Mouse (Mus musculus): Measurements from ENCODE around the gene Krt1. TPM values are rescaled to one million over a fixed set of nuclear protein-coding genes. Genes with fewer than 3 reads are reported as not detected.

Krt1 gene
- 0.28 and 0.41 TPM in 2 replicates for polyA plus RNA-seq (2015; fragmentation: Nextera tagmentation; extraction: Ambion mirVana)

DNA sequence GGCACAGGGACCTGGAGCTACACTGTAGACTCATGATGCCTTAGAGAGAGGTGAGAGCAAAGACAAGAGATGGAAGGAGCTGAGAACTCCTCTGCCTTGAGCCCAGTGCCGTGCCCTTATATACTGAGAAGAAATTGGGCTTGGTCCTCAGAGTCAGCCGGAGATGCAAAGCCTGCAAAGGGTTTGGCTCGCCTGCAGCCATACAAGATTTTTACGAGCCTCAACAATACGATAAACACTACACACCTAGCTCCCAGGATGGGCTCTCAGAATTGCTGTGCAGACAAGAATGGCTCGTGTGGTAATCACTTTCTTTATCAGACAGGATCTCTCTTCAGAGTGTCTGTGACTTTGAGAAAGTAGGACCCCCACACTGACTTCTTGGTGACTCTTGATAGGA, at the start of gene Krt1:
Gene Krt1, minus strand, starts transcription at position 101 of the 400 bp plus-strand sequence.
- no peak for ATAC-seq (ENCODE audit: extremely low read depth, insufficient number of reproducible peaks, low FRiP score, low TSS enrichment)
- Histone ChIP-seq H3K9me3 (no peaks in the 10 kb centered on the region), H3K36me3 (no peaks in the 10 kb centered on the region), H3K4me1 (peaks cover 5% of the 10 kb centered on the region; the same call in 1 of the 2 replicates), H3K4me3 (no peak within 1 kb of the TSS), H3K27me3 (replicated peaks) (peaks cover 94% of the 10 kb centered on the region), H3K9ac (no peak within 1 kb of the TSS), H3K27ac (replicated peaks) (no peak within 1 kb of the TSS), H3K4me2 (no peak within 1 kb of the TSS)
- WGBS = 67% methylated on average over 6 of the region's 6 CpGs

DNA sequence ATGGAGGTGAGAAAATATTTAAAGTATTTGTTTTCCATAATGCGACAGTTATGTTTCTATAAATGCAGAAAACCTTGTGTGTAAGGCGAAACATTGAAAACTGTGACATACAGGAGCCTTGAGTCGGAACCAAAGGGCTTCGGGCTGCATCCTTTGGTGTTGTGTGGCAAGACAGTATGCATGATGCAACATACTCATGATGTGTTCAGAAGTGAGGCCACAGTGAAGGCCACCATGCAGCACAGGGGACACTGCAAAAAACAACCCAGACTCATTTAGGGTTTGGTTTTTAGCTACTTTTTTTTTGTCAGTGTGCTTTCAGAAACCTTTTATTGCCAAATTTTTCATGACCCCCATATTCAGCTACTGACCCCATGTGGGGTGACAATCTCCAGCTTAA, 44.6 kb upstream of the Krt1 start:
- Histone ChIP-seq H3K9me3 (no peaks in the 10 kb centered on the region), H3K27ac (replicated peaks) (no peak overlapping the region), H3K4me1 (peaks cover 3% of the 10 kb centered on the region), H3K36me3 (no peaks in the 10 kb centered on the region), H3K4me3 (no peak overlapping the region), H3K27me3 (replicated peaks) (peaks cover 25% of the 10 kb centered on the region), H3K4me2 (no peak overlapping the region), H3K9ac (no peak overlapping the region)
- ATAC-seq (ENCODE audit: extremely low read depth, insufficient number of reproducible peaks, low FRiP score, low TSS enrichment) = no peak
- WGBS = 86% methylated on average over 4 of the region's 4 CpGs

DNA sequence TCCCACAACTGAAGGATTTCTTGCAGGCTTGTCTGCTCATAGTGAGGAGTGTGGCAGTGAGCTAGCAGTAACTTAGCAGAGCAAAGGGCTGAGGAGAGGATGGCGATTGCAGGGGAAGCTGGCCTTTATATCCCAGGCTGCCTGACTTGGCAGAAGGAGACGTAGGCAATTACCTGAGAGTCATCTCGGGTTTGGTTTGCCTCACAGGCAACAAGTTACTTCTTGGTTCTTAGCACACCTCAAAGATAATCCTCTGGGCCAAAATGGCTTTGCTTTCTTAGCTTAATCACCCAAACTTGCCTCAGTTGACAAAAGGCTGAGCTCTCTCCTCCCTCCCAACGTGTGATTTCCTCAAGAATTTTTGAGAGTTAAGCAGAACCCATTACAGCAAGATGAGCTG, 42.2 kb upstream of the Krt1 start, which contains the start of gene Krt76:
Gene Krt76, minus strand, starts transcription at position 101 of the 400 bp plus-strand sequence.
- peaks cover 9% of the 10 kb centered on the region for H3K4me1 ChIP-seq
- no peaks in the 10 kb centered on the region for H3K9me3 ChIP-seq
- H3K9ac ChIP-seq = no peak within 1 kb of the TSS
- no peak within 1 kb of the TSS for H3K4me3 ChIP-seq
- H3K36me3 ChIP-seq = no peaks in the 10 kb centered on the region
- ATAC-seq (ENCODE audit: extremely low read depth, insufficient number of reproducible peaks, low FRiP score, low TSS enrichment) = no peak
- no peak within 1 kb of the TSS for H3K27ac ChIP-seq (replicated peaks)
- 46% methylated on average over 4 of the region's 4 CpGs for WGBS
- peaks cover 37% of the 10 kb centered on the region for H3K27me3 ChIP-seq (replicated peaks)
- no peak within 1 kb of the TSS for H3K4me2 ChIP-seq

DNA sequence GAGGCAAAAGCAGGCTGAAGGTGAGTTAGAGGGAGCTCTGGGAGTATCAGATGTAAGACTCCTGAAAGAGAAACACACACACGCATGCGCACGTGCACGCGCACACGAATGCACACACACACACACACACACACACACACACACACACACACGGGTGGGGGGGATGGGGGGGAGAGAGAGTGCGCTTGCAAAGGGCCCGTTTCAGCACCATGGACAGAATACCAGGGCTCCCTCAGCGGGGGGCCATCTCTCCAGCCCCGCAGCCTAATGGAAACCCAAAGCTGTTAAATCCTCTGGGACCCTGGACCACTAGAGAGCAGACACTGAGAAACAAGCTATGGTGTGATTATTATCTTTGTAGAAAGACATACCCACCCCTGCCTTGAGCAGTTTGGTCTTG, 29.2 kb upstream of the Krt1 start:
- Histone ChIP-seq H3K4me1 (0 out of 2 replicates have a peak, but pooled peaks cover 5% of the 10 kb centered on the region), H3K4me2 (no peak overlapping the region), H3K4me3 (no peak overlapping the region), H3K9ac (no peak overlapping the region), H3K27ac (replicated peaks) (no peak overlapping the region), H3K9me3 (no peaks in the 10 kb centered on the region), H3K27me3 (replicated peaks) (peaks cover 75% of the 10 kb centered on the region), H3K36me3 (no peaks in the 10 kb centered on the region)
- no peak for ATAC-seq (ENCODE audit: extremely low read depth, insufficient number of reproducible peaks, low FRiP score, low TSS enrichment)
- WGBS = 11% methylated on average over 6 of the region's 11 CpGs

DNA sequence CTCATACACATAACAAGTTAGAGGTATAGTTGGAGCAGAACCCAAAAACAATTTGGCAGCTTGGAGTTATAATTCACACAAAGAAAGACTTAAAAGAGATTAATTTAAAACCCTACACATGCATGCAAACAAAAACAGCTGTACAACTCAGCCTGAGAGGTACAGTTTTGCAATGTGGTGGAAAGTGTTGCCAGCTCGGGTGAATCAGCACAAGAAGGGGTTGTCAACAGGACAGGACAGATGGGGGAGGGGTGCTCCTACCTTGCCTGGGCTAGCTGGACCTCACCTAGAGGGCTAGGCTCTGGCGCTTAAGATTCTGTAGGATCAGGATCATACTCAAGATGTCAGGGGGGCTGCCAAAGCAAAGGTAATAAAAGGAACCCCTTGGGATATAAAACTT, 27.4 kb upstream of the Krt1 start:
- Histone ChIP-seq H3K4me2 (no peak overlapping the region), H3K36me3 (no peaks in the 10 kb centered on the region), H3K9me3 (no peaks in the 10 kb centered on the region), H3K27me3 (replicated peaks) (peaks cover 63% of the 10 kb centered on the region), H3K4me3 (no peak overlapping the region), H3K27ac (replicated peaks) (no peak overlapping the region), H3K4me1 (0 out of 2 replicates have a peak, but pooled peaks cover 5% of the 10 kb centered on the region), H3K9ac (no peak overlapping the region)
- WGBS = 51% methylated on average over 2 of the region's 2 CpGs
- no peak for ATAC-seq (ENCODE audit: extremely low read depth, insufficient number of reproducible peaks, low FRiP score, low TSS enrichment)

DNA sequence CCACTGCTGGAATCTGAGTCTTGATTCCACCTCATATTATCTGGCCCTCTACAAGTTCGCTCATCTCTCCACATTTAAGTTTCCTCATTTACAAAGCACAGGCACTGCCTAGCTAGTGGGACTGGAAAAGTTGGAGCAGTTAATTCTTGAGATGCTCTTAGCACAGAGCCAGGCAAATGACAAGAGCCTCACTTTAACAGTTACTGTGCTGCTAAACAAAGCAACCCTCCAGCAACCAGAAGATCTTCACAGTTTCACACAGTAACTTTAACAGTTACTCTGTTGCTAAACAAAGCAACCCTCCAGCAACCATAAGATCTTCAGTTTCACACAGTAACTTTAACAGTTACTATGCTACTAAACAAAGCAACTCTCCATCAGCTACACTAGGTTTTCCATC, 23.8 kb upstream of the Krt1 start:
- Histone ChIP-seq H3K9me3 (no peaks in the 10 kb centered on the region), H3K4me1 (0 out of 2 replicates have a peak, but pooled peaks cover 5% of the 10 kb centered on the region), H3K36me3 (no peaks in the 10 kb centered on the region), H3K9ac (no peak overlapping the region), H3K4me2 (no peak overlapping the region), H3K27ac (replicated peaks) (no peak overlapping the region), H3K4me3 (no peak overlapping the region), H3K27me3 (replicated peaks) (peaks cover 57% of the 10 kb centered on the region)
- 62% methylated on average over 1 of the region's 1 CpGs for WGBS
- ATAC-seq (ENCODE audit: extremely low read depth, insufficient number of reproducible peaks, low FRiP score, low TSS enrichment) = no peak

DNA sequence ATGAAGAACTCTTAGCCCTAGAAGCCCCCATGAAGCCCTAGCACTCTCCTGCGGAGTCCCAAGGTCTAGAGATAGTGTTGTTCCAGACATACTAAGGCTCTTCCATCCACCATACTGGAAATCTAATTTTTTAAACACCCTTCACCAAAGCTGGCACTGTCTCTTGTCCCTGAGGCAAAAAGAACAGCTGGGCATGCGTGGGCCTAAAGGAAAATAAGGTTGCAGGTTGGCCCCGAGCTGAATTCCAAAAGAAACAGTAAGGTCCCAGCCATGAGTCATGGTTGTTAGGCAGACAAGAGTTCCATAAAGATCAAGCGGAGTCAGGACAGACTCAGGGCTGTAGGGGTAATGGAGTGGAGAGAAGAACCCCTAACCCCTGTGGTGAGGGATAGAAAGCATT, 22.6 kb upstream of the Krt1 start:
- 74% methylated on average over 4 of the region's 4 CpGs for WGBS
- no peaks in the 10 kb centered on the region for H3K36me3 ChIP-seq
- no peak for ATAC-seq (ENCODE audit: extremely low read depth, insufficient number of reproducible peaks, low FRiP score, low TSS enrichment)

DNA sequence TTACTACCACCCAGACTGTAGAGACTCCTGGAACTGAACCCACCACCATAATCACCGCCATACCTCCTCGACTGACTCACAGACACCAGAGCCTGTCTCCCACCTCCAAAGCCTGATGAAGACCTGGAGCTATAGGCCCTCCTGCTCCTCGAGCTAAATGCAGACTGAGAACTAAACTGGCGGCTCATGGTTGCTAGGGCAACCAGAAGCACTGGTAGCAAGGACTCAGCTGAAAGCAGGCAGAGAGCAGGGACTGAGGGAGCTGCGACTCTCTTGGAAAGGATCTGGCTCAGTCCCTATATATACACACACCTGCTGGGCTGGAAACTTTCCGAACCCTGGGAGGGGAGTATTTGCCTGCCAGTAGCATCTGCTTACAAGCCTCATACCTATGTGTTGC, 18.8 kb upstream of the Krt1 start, which contains the start of gene Krt77:
Gene Krt77, minus strand, starts transcription at position 275 of the 400 bp plus-strand sequence.
- H3K4me3 ChIP-seq = no peak within 1 kb of the TSS
- H3K9me3 ChIP-seq = no peaks in the 10 kb centered on the region
- no peak within 1 kb of the TSS for H3K27ac ChIP-seq (replicated peaks)
- 29% methylated on average over 6 of the region's 6 CpGs for WGBS
- no peak within 1 kb of the TSS for H3K9ac ChIP-seq
- H3K4me1 ChIP-seq = no peaks in the 10 kb centered on the region
- no peaks in the 10 kb centered on the region for H3K36me3 ChIP-seq
- H3K27me3 ChIP-seq (replicated peaks) = peaks cover 71% of the 10 kb centered on the region
- no peak for ATAC-seq (ENCODE audit: extremely low read depth, insufficient number of reproducible peaks, low FRiP score, low TSS enrichment)
- no peak within 1 kb of the TSS for H3K4me2 ChIP-seq

More for the DNA sequence above, 22.6 kb upstream of the Krt1 start:
- H3K9me3 ChIP-seq = no peaks in the 10 kb centered on the region
- no peak overlapping the region for H3K4me2 ChIP-seq
- H3K4me3 ChIP-seq = no peak overlapping the region
- 0 out of 2 replicates have a peak, but pooled peaks cover 5% of the 10 kb centered on the region for H3K4me1 ChIP-seq
- H3K27ac ChIP-seq (replicated peaks) = no peak overlapping the region
- no peak overlapping the region for H3K9ac ChIP-seq
- peaks cover 62% of the 10 kb centered on the region for H3K27me3 ChIP-seq (replicated peaks)

DNA sequence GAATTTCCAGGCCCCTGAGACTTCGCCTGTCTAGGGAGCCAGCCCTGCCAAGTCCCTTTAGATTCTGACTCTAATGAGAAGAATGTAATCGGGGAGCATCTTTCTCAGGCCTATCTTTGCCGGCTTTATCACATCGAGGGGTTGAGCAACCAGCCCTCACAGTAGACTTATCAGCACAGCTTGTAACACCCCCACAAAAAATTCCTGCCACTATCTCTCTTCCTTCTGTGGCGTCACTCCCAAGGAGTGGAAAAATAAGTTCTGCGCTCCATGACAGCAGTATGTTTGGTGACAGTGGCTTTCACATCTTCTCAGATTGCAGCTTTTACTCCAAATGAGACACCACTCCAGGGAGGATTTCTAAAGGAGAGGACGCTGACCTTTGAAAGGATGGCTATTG, 16.2 kb upstream of the Krt1 start:
- Histone ChIP-seq H3K36me3 (no peaks in the 10 kb centered on the region), H3K27ac (replicated peaks) (no peak overlapping the region), H3K9ac (no peak overlapping the region), H3K9me3 (no peaks in the 10 kb centered on the region), H3K4me3 (no peak overlapping the region), H3K4me2 (no peak overlapping the region), H3K27me3 (replicated peaks) (peaks cover 77% of the 10 kb centered on the region), H3K4me1 (no peaks in the 10 kb centered on the region)
- ATAC-seq (ENCODE audit: extremely low read depth, insufficient number of reproducible peaks, low FRiP score, low TSS enrichment) = no peak
- WGBS = 41% methylated on average over 7 of the region's 7 CpGs

DNA sequence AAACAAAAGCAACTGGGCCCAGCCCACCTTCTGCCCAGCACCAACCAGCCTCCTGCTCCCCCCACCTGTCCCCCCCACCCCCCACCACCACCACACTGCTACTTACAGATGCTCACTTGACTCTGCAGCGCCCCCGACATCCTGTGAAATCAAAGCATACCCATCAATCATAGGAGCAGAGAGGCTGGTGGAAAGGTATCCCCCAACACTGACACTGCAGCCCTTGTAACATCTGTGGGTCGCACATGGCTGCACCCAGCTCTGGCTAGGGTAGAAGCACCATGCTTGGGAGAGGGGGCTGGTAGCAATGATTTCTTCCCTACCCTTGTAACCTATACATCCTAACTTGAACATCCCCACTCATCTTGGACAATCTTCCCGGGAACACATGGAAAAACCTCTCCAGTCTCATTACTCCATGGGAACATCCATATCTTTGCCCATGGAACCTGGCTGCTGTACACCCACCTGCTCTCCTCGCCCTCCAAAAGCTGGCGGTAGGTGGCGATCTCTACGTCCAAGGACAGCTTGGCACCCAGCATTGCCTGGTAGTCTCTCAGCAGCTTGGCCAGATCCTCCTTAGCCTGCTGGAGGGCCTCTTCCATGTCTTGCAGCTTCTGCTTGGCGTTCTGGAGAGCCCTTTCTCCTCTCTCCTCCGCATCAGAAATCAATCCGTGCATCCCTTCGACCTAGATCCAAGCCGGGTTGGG, 10.0 kb upstream of the Krt1 start:
- Histone ChIP-seq H3K4me3 (peak overlapping the region; percentile 53), H3K27ac (replicated peaks) (no peak overlapping the region), H3K36me3 (no peaks in the 10 kb centered on the region), H3K4me1 (peaks cover 17% of the 10 kb centered on the region), H3K27me3 (replicated peaks) (peaks cover 92% of the 10 kb centered on the region), H3K4me2 (peak overlapping the region; percentile 91), H3K9me3 (no peaks in the 10 kb centered on the region), H3K9ac (peak overlapping the region; percentile 71; the same call in 1 of the 2 replicates)
- ATAC-seq (ENCODE audit: extremely low read depth, insufficient number of reproducible peaks, low FRiP score, low TSS enrichment) = no peak
- WGBS = 42% methylated on average over 13 of the region's 13 CpGs

DNA sequence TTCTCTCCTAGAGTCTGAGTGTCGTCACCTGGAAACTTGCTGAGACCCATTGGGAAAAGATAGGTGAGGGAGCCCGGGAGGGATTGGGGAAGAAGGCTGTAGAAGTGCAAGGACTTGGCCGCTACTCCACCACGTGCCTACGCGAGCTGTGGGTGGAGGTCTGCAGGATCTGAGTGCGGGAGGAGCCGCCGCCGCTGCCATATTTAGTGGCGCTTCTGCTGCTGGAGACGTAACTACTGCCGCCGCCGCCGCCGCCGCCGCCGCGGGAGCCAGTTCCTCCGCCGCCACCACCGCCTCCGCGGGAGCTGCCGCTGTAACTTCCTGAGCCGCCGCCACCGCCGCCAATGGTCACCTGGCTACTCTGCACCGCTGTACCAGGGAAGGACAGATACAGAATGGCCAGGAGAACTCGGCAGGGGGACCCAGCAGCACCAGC, 9.2 kb upstream of the Krt1 start:
- Histone ChIP-seq H3K4me1 (peaks cover 17% of the 10 kb centered on the region), H3K36me3 (no peaks in the 10 kb centered on the region), H3K27me3 (replicated peaks) (peaks cover 92% of the 10 kb centered on the region), H3K4me2 (peak overlapping the region; percentile 91), H3K27ac (replicated peaks) (no peak overlapping the region), H3K9ac (peak overlapping the region; percentile 71), H3K9me3 (no peaks in the 10 kb centered on the region), H3K4me3 (peak overlapping the region; percentile 53)
- 1% methylated on average over 33 of the region's 33 CpGs for WGBS
- no peak for ATAC-seq (ENCODE audit: extremely low read depth, insufficient number of reproducible peaks, low FRiP score, low TSS enrichment)

Measured in heart, embryonic 13.5 days (tissue).